17 mouse cellular contexts compared by ENCODE assay signal in genomic region chr2:75618712-75619111, GRCm38 (mm10). TPM values are rescaled to one million over a fixed set of nuclear protein-coding genes. Genes with fewer than 3 reads are reported as not detected.
DNase-seq lines count a peak whose midpoint lies in the region; ATAC-seq and TF ChIP-seq lines count a peak whose summit lies in the region.
"Had no signal": no experiment of that assay in that cellular context is flagged by ENCODE, and none has a peak within 500 bp of the region (broad histone marks: within the 10 kb centered on the region; RNA-seq: fewer than 3 reads in every experiment).

No protein-coding gene starts in this region.

- H3K36me3 ChIP-seq in heart, adult 2 months (ENCODE audit: control insufficient read depth, insufficient read depth, low read length) = no peaks in the 10 kb centered on the region
- no peaks in the 10 kb centered on the region for H3K36me3 ChIP-seq in embryonic facial prominence, embryonic 14.5 days (ENCODE audit: control insufficient read depth, insufficient read depth, low read length)
- no peaks in the 10 kb centered on the region for H3K36me3 ChIP-seq in stomach, embryonic 14.5 days (ENCODE audit: control insufficient read depth, insufficient read depth, low read length)
- no peaks in the 10 kb centered on the region for H3K36me3 ChIP-seq in thymus, adult 2 months (ENCODE audit: control insufficient read depth, insufficient read depth, low read length)
- H3K36me3 ChIP-seq: forebrain, embryonic 10.5 days; hindbrain, embryonic 10.5 days; liver, embryonic 15.5 days; midbrain, embryonic 12.5 days had no signal

- ATAC-seq in embryonic facial prominence, embryonic 14.5 days (ENCODE audit: low read depth) = no peak
- no peak; the same call in 1 of the 2 replicates for ATAC-seq in stomach, embryonic 14.5 days (ENCODE audit: insufficient number of reproducible peaks, insufficient read depth, low FRiP score, low read depth)
- ATAC-seq: inflammation-experienced regulatory T-cells, adult 6 months had no signal

- intact Hi-C loops in heart, adult 2 months (cut with DNase I) = no loop called here

- no peaks in the 10 kb centered on the region for H3K4me1 ChIP-seq in heart, adult 2 months (ENCODE audit: control insufficient read depth, insufficient read depth, low read length)
- peaks cover 3% of the 10 kb centered on the region; the same call in 1 of the 2 replicates for H3K4me1 ChIP-seq in embryonic facial prominence, embryonic 14.5 days (ENCODE audit: control insufficient read depth, insufficient read depth, low read length)
- H3K4me1 ChIP-seq in stomach, embryonic 14.5 days (ENCODE audit: control insufficient read depth, insufficient read depth, low read length) = 0 out of 2 replicates have a peak, but pooled peaks cover 3% of the 10 kb centered on the region
- no peaks in the 10 kb centered on the region for H3K4me1 ChIP-seq in thymus, adult 2 months (replicated peaks; ENCODE audit: control insufficient read depth, insufficient read depth, low read length)
- H3K4me1 ChIP-seq: liver, embryonic 15.5 days; midbrain, embryonic 12.5 days had no signal

- no peaks in the 10 kb centered on the region for H3K27me3 ChIP-seq in heart, adult 2 months (ENCODE audit: control insufficient read depth, insufficient read depth, low read length)
- H3K27me3 ChIP-seq in embryonic facial prominence, embryonic 14.5 days (replicated peaks; ENCODE audit: control insufficient read depth, insufficient read depth, low read length) = no peaks in the 10 kb centered on the region
- H3K27me3 ChIP-seq in stomach, embryonic 14.5 days (ENCODE audit: control insufficient read depth, insufficient read depth, low read length) = no peaks in the 10 kb centered on the region
- no peaks in the 10 kb centered on the region for H3K27me3 ChIP-seq in thymus, adult 2 months (ENCODE audit: control insufficient read depth, insufficient read depth, low read length)
- H3K27me3 ChIP-seq: midbrain, embryonic 12.5 days had no signal

- no peaks in the 10 kb centered on the region for H3K79me2 ChIP-seq in heart, adult 2 months (replicated peaks; ENCODE audit: control insufficient read depth, insufficient read depth, low read length)

- H3K27ac ChIP-seq in heart, adult 2 months = no peak overlapping the region
- H3K27ac ChIP-seq in embryonic facial prominence, embryonic 14.5 days (replicated peaks; ENCODE audit: low read depth, low read length) = peak overlapping the region; percentile 52; the same call in 1 of the 2 replicates
- peak overlapping the region; percentile 35; the same call in 1 of the 2 replicates for H3K27ac ChIP-seq in stomach, embryonic 14.5 days (ENCODE audit: low read length)
- H3K27ac ChIP-seq in thymus, adult 2 months (ENCODE audit: control insufficient read depth, insufficient read depth, low read length) = no peak overlapping the region
- H3K27ac ChIP-seq: forebrain, embryonic 10.5 days; hindbrain, embryonic 10.5 days; liver, embryonic 15.5 days; midbrain, embryonic 12.5 days had no signal

- H3K4me2 ChIP-seq in embryonic facial prominence, embryonic 14.5 days (ENCODE audit: low read depth, low read length) = no peak overlapping the region
- no peak overlapping the region for H3K4me2 ChIP-seq in stomach, embryonic 14.5 days (replicated peaks; ENCODE audit: low read depth, low read length)
- H3K4me2 ChIP-seq: liver, embryonic 15.5 days; midbrain, embryonic 12.5 days had no signal

- no peaks in the 10 kb centered on the region for H3K9me3 ChIP-seq in embryonic facial prominence, embryonic 14.5 days (ENCODE audit: control insufficient read depth, low read length)
- H3K9me3 ChIP-seq in stomach, embryonic 14.5 days (ENCODE audit: control insufficient read depth, low read depth, low read length) = no peaks in the 10 kb centered on the region
- H3K9me3 ChIP-seq: forebrain, embryonic 10.5 days; hindbrain, embryonic 10.5 days; liver, embryonic 15.5 days; midbrain, embryonic 12.5 days had no signal

- 71% methylated on average over 6 of the region's 6 CpGs for WGBS in heart, adult 2 months
- WGBS in embryonic facial prominence, embryonic 14.5 days = 33% methylated on average over 6 of the region's 6 CpGs
- 31% methylated on average over 6 of the region's 6 CpGs for WGBS in stomach, embryonic 14.5 days
- 94% methylated on average over 6 of the region's 6 CpGs for WGBS in thymus, adult 2 months

- no peak for TF ChIP-seq EP300 in heart, adult 2 months (IDR thresholded peaks at IDR 0.05; ENCODE audit: insufficient read depth, low read depth, low read length)

- TF ChIP-seq CTCF in heart, adult 2 months (IDR thresholded peaks at IDR 0.05) = no peak
- TF ChIP-seq CTCF in thymus, adult 2 months (IDR thresholded peaks at IDR 0.05; ENCODE audit: borderline replicate concordance, control insufficient read depth, extremely low read depth, insufficient read depth, low read length, poor library complexity) = no peak

- H3K9ac ChIP-seq in heart, adult 2 months (ENCODE audit: low read depth, low read length) = no peak overlapping the region
- 0 out of 2 replicates have a peak overlapping the region, but pooled peaks have one; percentile 38 for H3K9ac ChIP-seq in embryonic facial prominence, embryonic 14.5 days (ENCODE audit: low read depth, low read length)
- H3K9ac ChIP-seq in stomach, embryonic 14.5 days (replicated peaks; ENCODE audit: low read depth, low read length) = no peak overlapping the region
- H3K9ac ChIP-seq: liver, embryonic 15.5 days; midbrain, embryonic 12.5 days had no signal

- H3K4me3 ChIP-seq in heart, adult 2 months = no peak overlapping the region
- H3K4me3 ChIP-seq in embryonic facial prominence, embryonic 14.5 days (ENCODE audit: low read depth, low read length) = no peak overlapping the region
- H3K4me3 ChIP-seq in stomach, embryonic 14.5 days (ENCODE audit: low read depth, low read length) = no peak overlapping the region
- H3K4me3 ChIP-seq in thymus, adult 2 months (ENCODE audit: control insufficient read depth, insufficient read depth, low read length) = no peak overlapping the region
- H3K4me3 ChIP-seq: forebrain, embryonic 10.5 days; hindbrain, embryonic 10.5 days; liver, embryonic 15.5 days; midbrain, embryonic 12.5 days; myocyte had no signal

- no peak for TF ChIP-seq POLR2A in heart, adult 2 months (IDR thresholded peaks at IDR 0.05; ENCODE audit: insufficient read depth, low read depth, low read length)
- TF ChIP-seq POLR2A in thymus, adult 2 months (IDR thresholded peaks at IDR 0.05; ENCODE audit: control insufficient read depth, extremely low read depth, insufficient read depth, low read length, poor library complexity) = no peak

- peak; percentile 89 for DNase-seq in heart, adult 11 months
- no peak for DNase-seq in heart, adult 2 months
- DNase-seq in kidney, postnatal 4 days = peak; percentile 64 to 76
- no peak for DNase-seq in kidney, adult 9 months
- peak; percentile 63 for DNase-seq in embryonic facial prominence, embryonic 14.5 days (ENCODE audit: low spot score)
- DNase-seq in spleen, postnatal 14 days (ENCODE audit: low spot score in 2 of 2) = no peak
- no peak for DNase-seq in thymus, adult 2 months
- DNase-seq: cerebellum, adult 9-10 months; right cerebral cortex, postnatal 14 days; thymus, postnatal 25 days had no signal

RNA-seq across cellular contexts. Expression of gene Hnrnpa3, which starts 40.3 kb away (rescaled TPM):
- total RNA-seq in heart, adult 2 months (2021) = 100 to 1,000 TPM; 177 to 180 TPM
- polyA plus RNA-seq in heart, adult 2 months (2012; rRNA removed) = 18.5 and 44.9 TPM in 2 replicates
- 210 and 211 TPM in 2 replicates for polyA plus RNA-seq in embryonic facial prominence, embryonic 14.5 days (2014; fragmentation: Nextera tagmentation; extraction: Ambion mirVana)
- polyA plus RNA-seq in stomach, embryonic 14.5 days (2014; fragmentation: Nextera tagmentation; extraction: Ambion mirVana) = 247 and 253 TPM in 2 replicates
- polyA plus RNA-seq in thymus, adult 2 months (2012; rRNA removed) = 45.4 and 47.2 TPM in 2 replicates

Comparison
In these comparisons a context has a peak if more than half of its experiments do, and no peak if none do; other contexts are left out.
1. DNase-seq: peak in heart, adult 11 months (single experiment), kidney, postnatal 4 days (2 of 2) and embryonic facial prominence, embryonic 14.5 days (single experiment); none in heart, adult 2 months (0 of 2), kidney, adult 9 months (single experiment), spleen, postnatal 14 days (0 of 2) and thymus, adult 2 months (single experiment).
2. H3K27ac ChIP-seq: peak in embryonic facial prominence, embryonic 14.5 days (single experiment) and stomach, embryonic 14.5 days (single experiment); none in heart, adult 2 months (single experiment) and thymus, adult 2 months (single experiment).